ENCODE assay signal across 25 mouse cellular contexts in the genomic region with DNA sequence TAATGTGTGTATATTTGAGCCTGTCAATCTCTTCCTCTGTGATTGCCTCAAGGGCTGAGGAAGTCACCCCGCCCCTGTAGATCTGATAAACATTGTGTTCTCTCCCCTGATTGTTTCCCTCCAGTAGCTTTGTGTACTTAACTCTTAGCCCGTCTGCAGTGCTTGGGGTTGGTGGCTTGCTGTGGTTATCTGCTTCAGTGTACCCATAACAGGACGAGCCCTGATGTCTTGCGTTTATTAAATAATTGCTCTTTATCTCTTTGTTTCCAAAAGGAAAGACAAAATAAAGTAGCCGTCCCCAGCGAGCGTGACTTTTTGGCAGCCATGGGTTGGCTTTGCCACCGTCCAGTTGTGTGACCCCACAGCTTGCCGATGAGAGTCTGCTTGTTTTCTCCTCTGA. TPM values are rescaled to one million over a fixed set of nuclear protein-coding genes. Genes with fewer than 3 reads are reported as not detected.
DNase-seq lines count a peak whose midpoint lies in the region; ATAC-seq and TF ChIP-seq lines count a peak whose summit lies in the region.
"Had no signal": no experiment of that assay in that cellular context is flagged by ENCODE, and none has a peak within 500 bp of the region (broad histone marks: within the 10 kb centered on the region; RNA-seq: fewer than 3 reads in every experiment).

No protein-coding gene starts in this region.

- H3K4me3 ChIP-seq in midbrain, embryonic 15.5 days: no peak overlapping the region
- H3K4me3 ChIP-seq in midbrain, embryonic 11.5 days (ENCODE audit: low read depth, low read length): no peak overlapping the region
- H3K4me3 ChIP-seq in bone marrow macrophage, adult 2 months (ENCODE audit: insufficient read depth, low read length): no peak overlapping the region
- no peak overlapping the region for H3K4me3 ChIP-seq in lung, adult 2 months (replicated peaks; ENCODE audit: extremely low read depth, low read depth, low read length)
- H3K4me3 ChIP-seq in liver, embryonic 12.5 days: no peak overlapping the region
- H3K4me3 ChIP-seq: embryonic facial prominence, embryonic 15.5 days; forebrain, embryonic 15.5 days; kidney, embryonic 15.5 days; megakaryocyte, embryonic 14.5 days; neural tube, embryonic 12.5 days had no signal

- peaks cover 29% of the 10 kb centered on the region for H3K4me1 ChIP-seq in midbrain, embryonic 15.5 days
- peaks cover 8% of the 10 kb centered on the region for H3K4me1 ChIP-seq in midbrain, embryonic 11.5 days (ENCODE audit: control insufficient read depth, insufficient read depth, low read length)
- peaks cover 52% of the 10 kb centered on the region for H3K4me1 ChIP-seq in bone marrow macrophage, adult 2 months (ENCODE audit: control insufficient read depth, insufficient read depth, low read length)
- peaks cover 8% of the 10 kb centered on the region for H3K4me1 ChIP-seq in lung, adult 2 months (ENCODE audit: control insufficient read depth, insufficient read depth, low read length)
- H3K4me1 ChIP-seq in liver, embryonic 12.5 days: 0 out of 2 replicates have a peak, but pooled peaks cover 13% of the 10 kb centered on the region

- 79% methylated on average over 9 of the region's 9 CpGs for WGBS in midbrain, embryonic 15.5 days
- WGBS in midbrain, embryonic 11.5 days: 81% methylated on average over 9 of the region's 9 CpGs
- 29% methylated on average over 9 of the region's 9 CpGs for WGBS in lung, adult 2 months
- WGBS in liver, embryonic 12.5 days (ENCODE audit: insufficient replicate concordance): 44% methylated on average over 9 of the region's 9 CpGs

- H3K27me3 ChIP-seq in midbrain, embryonic 15.5 days (replicated peaks): no peaks in the 10 kb centered on the region
- no peaks in the 10 kb centered on the region for H3K27me3 ChIP-seq in midbrain, embryonic 11.5 days (ENCODE audit: control insufficient read depth, insufficient read depth, low read length)
- peaks cover 62% of the 10 kb centered on the region for H3K27me3 ChIP-seq in liver, embryonic 12.5 days (replicated peaks)

- no peak for ATAC-seq in midbrain, embryonic 15.5 days (replicated peaks)
- no peak for ATAC-seq in midbrain, embryonic 11.5 days (ENCODE audit: low FRiP score)
- no peak for ATAC-seq in megakaryocyte, adult 5-6 weeks (ENCODE audit: poor library complexity, severe bottlenecking)
- ATAC-seq in liver, embryonic 12.5 days: no peak
- ATAC-seq: activated CD4-positive, CD25-positive, alpha-beta regulatory T cell, adult 4 months; forebrain, embryonic 15.5 days; hindbrain, postnatal 0 days; liver, postnatal 0 days had no signal

- no peaks in the 10 kb centered on the region for H3K9me3 ChIP-seq in midbrain, embryonic 15.5 days
- H3K9me3 ChIP-seq in midbrain, embryonic 11.5 days (ENCODE audit: control insufficient read depth, low read length): no peaks in the 10 kb centered on the region
- H3K9me3 ChIP-seq in liver, embryonic 12.5 days (replicated peaks): no peaks in the 10 kb centered on the region
- H3K9me3 ChIP-seq: embryonic facial prominence, embryonic 15.5 days; forebrain, embryonic 15.5 days; kidney, embryonic 15.5 days; neural tube, embryonic 12.5 days had no signal

- DNase-seq in midbrain, embryonic 11.5 days (ENCODE audit: low spot score, missing footprints): no peak
- peak; percentile 19 for DNase-seq in lung, adult 2 months
- peak; percentile 23 to 60 for DNase-seq in lung, postnatal 4 days
- DNase-seq: adrenal gland, adult 8-10 months; cerebellum, adult 9-10 months; gastrocnemius, postnatal 10 days; heart, adult 11 months; kidney, adult 11 months; kidney, postnatal 36 days; layer of hippocampus, postnatal 36 days; liver, postnatal 0 days; thymus, adult 2 months had no signal

- H3K9ac ChIP-seq in midbrain, embryonic 15.5 days: no peak overlapping the region
- no peak overlapping the region for H3K9ac ChIP-seq in midbrain, embryonic 11.5 days (ENCODE audit: low read length)
- no peak overlapping the region for H3K9ac ChIP-seq in liver, embryonic 12.5 days
- H3K9ac ChIP-seq: embryonic facial prominence, embryonic 15.5 days; forebrain, embryonic 15.5 days; kidney, embryonic 15.5 days; liver, postnatal 0 days; neural tube, embryonic 12.5 days had no signal

- no peak for TF ChIP-seq POLR2A in bone marrow macrophage, adult 2 months (IDR thresholded peaks at IDR 0.05; ENCODE audit: borderline replicate concordance, low read depth, low read length)
- no peak for TF ChIP-seq POLR2A in lung, adult 2 months (IDR thresholded peaks at IDR 0.05; ENCODE audit: borderline replicate concordance, extremely low read depth, low read depth, low read length)

- H3K36me3 ChIP-seq in midbrain, embryonic 15.5 days (replicated peaks): no peaks in the 10 kb centered on the region
- H3K36me3 ChIP-seq in midbrain, embryonic 11.5 days (ENCODE audit: control insufficient read depth, insufficient read depth, low read length): no peaks in the 10 kb centered on the region
- no peaks in the 10 kb centered on the region for H3K36me3 ChIP-seq in liver, embryonic 12.5 days
- H3K36me3 ChIP-seq: embryonic facial prominence, embryonic 15.5 days; forebrain, embryonic 15.5 days; kidney, embryonic 15.5 days; neural tube, embryonic 12.5 days had no signal

- H3K27ac ChIP-seq in midbrain, embryonic 15.5 days: peak overlapping the region; percentile 26
- H3K27ac ChIP-seq in midbrain, embryonic 11.5 days (ENCODE audit: low read depth, low read length): no peak overlapping the region
- peak overlapping the region; percentile 6; the same call in 1 of the 2 replicates for H3K27ac ChIP-seq in bone marrow macrophage, adult 2 months (ENCODE audit: insufficient read depth, low read depth, low read length)
- no peak overlapping the region for H3K27ac ChIP-seq in liver, embryonic 12.5 days
- H3K27ac ChIP-seq: embryonic facial prominence, embryonic 15.5 days; forebrain, embryonic 15.5 days; hindbrain, postnatal 0 days; kidney, embryonic 15.5 days; neural tube, embryonic 12.5 days had no signal

- H3K4me2 ChIP-seq in midbrain, embryonic 15.5 days: no peak overlapping the region
- no peak overlapping the region for H3K4me2 ChIP-seq in midbrain, embryonic 11.5 days
- no peak overlapping the region for H3K4me2 ChIP-seq in liver, embryonic 12.5 days
- H3K4me2 ChIP-seq: embryonic facial prominence, embryonic 15.5 days; forebrain, embryonic 15.5 days; heart, embryonic 11.5 days; kidney, embryonic 15.5 days; neural tube, embryonic 12.5 days had no signal

- TF ChIP-seq CTCF in bone marrow macrophage, adult 2 months (IDR thresholded peaks at IDR 0.05; ENCODE audit: low read depth, low read length): no peak
- TF ChIP-seq CTCF in lung, adult 2 months (IDR thresholded peaks at IDR 0.05; ENCODE audit: insufficient read depth, low read length): no peak

RNA-seq across cellular contexts. Expression of a gene that starts 30.7 kb away (rescaled TPM):
- 47.4 and 55.1 TPM in 2 replicates for polyA plus RNA-seq in midbrain, embryonic 15.5 days (2015; fragmentation: Nextera tagmentation; extraction: Ambion mirVana)
- 37.3 and 38.2 TPM in 2 replicates for polyA plus RNA-seq in midbrain, embryonic 11.5 days (2014; fragmentation: Nextera tagmentation; extraction: Ambion mirVana)
- polyA plus RNA-seq in bone marrow macrophage, adult 2 months (2012; ENCODE audit: insufficient read depth, insufficient read length, missing spikeins): 3.1 and 3.2 TPM in 2 replicates
- 34.2 and 58.0 TPM in 2 replicates for polyA plus RNA-seq in lung, adult 2 months (2012; rRNA removed)
- not detected in 2 replicates for total RNA-seq in megakaryocyte, adult 5-6 weeks (2015)
- total RNA-seq in megakaryocyte, adult 5-6 weeks (2017): not detected in 2 replicates
- polyA plus RNA-seq in liver, embryonic 12.5 days (2016; fragmentation: Nextera tagmentation; extraction: Ambion mirVana): 0.99 and 1.2 TPM in 2 replicates
- total RNA-seq: hematopoietic stem cell, adult 5-6 weeks had no signal

Comparison
In these comparisons a context has a peak if more than half of its experiments do, and no peak if none do; other contexts are left out.
1. H3K27ac ChIP-seq: peak in midbrain, embryonic 15.5 days (single experiment) and bone marrow macrophage, adult 2 months (single experiment); none in midbrain, embryonic 11.5 days (single experiment) and liver, embryonic 12.5 days (single experiment).